Comparison of ENCODE assay signal across 7 mouse cellular contexts in genomic region chr1:168392500-168392853, GRCm38 (mm10). TPM values are rescaled to one million over a fixed set of nuclear protein-coding genes. Genes with fewer than 3 reads are reported as not detected.
DNase-seq lines count a peak whose midpoint lies in the region; ATAC-seq and TF ChIP-seq lines count a peak whose summit lies in the region.

No protein-coding gene starts in this region.

- 19% methylated on average over 5 of the region's 5 CpGs for WGBS in kidney, postnatal 0 days
- 21% methylated on average over 5 of the region's 5 CpGs for WGBS in embryonic facial prominence, embryonic 15.5 days
- WGBS in forebrain, postnatal 0 days: 23% methylated on average over 5 of the region's 5 CpGs

- H3K36me3 ChIP-seq in kidney, postnatal 0 days (ENCODE audit: insufficient read depth, low read length): 0 out of 2 replicates have a peak, but pooled peaks cover 3% of the 10 kb centered on the region
- H3K36me3 ChIP-seq in embryonic facial prominence, embryonic 15.5 days: 0 out of 2 replicates have a peak, but pooled peaks cover 5% of the 10 kb centered on the region
- peaks cover 17% of the 10 kb centered on the region for H3K36me3 ChIP-seq in forebrain, postnatal 0 days (ENCODE audit: insufficient read depth)
- H3K36me3 ChIP-seq in myocyte (ENCODE audit: control insufficient read depth, insufficient read depth): peaks cover 3% of the 10 kb centered on the region

- no peaks in the 10 kb centered on the region for H3K27me3 ChIP-seq in kidney, postnatal 0 days (ENCODE audit: insufficient read depth, low read length)
- H3K27me3 ChIP-seq in embryonic facial prominence, embryonic 15.5 days: no peaks in the 10 kb centered on the region
- H3K27me3 ChIP-seq in forebrain, postnatal 0 days (ENCODE audit: insufficient read depth, low read length): no peaks in the 10 kb centered on the region
- no peaks in the 10 kb centered on the region for H3K27me3 ChIP-seq in myocyte (ENCODE audit: control insufficient read depth, insufficient read depth, insufficient read length)

- peak; percentile 38; the same call in 1 of the 2 replicates for ATAC-seq in kidney, postnatal 0 days (replicated peaks; ENCODE audit: low FRiP score, low read depth)
- 0 out of 2 replicates have a peak, but pooled peaks have one; percentile 32 for ATAC-seq in embryonic facial prominence, embryonic 15.5 days (ENCODE audit: insufficient number of reproducible peaks, low FRiP score, low TSS enrichment, low read depth)
- no peak for ATAC-seq in forebrain, postnatal 0 days

- H3K27ac ChIP-seq in kidney, postnatal 0 days: peak overlapping the region; percentile 70
- peak overlapping the region; percentile 60 for H3K27ac ChIP-seq in embryonic facial prominence, embryonic 15.5 days (replicated peaks)
- peak overlapping the region; percentile 35; the same call in 1 of the 2 replicates for H3K27ac ChIP-seq in forebrain, postnatal 0 days (ENCODE audit: low read depth, low read length)

- H3K9ac ChIP-seq in kidney, postnatal 0 days (ENCODE audit: low read depth, low read length): no peak overlapping the region
- H3K9ac ChIP-seq in embryonic facial prominence, embryonic 15.5 days: no peak overlapping the region
- no peak overlapping the region for H3K9ac ChIP-seq in forebrain, postnatal 0 days

- TF ChIP-seq POLR2A in myocyte (IDR thresholded peaks at IDR 0.05; ENCODE audit: insufficient read length, low read depth): no peak

- no peak overlapping the region for H3K4me3 ChIP-seq in kidney, postnatal 0 days (replicated peaks; ENCODE audit: low read depth, low read length)
- 0 out of 2 replicates have a peak overlapping the region, but pooled peaks have one; percentile 9 for H3K4me3 ChIP-seq in embryonic facial prominence, embryonic 15.5 days (replicated peaks)
- H3K4me3 ChIP-seq in forebrain, postnatal 0 days (ENCODE audit: low read depth, low read length): no peak overlapping the region
- H3K4me3 ChIP-seq in myocyte: peak overlapping the region; percentile 7

- H3K4me2 ChIP-seq in kidney, postnatal 0 days (ENCODE audit: low read length): peak overlapping the region; percentile 44
- H3K4me2 ChIP-seq in embryonic facial prominence, embryonic 15.5 days (replicated peaks): peak overlapping the region; percentile 38
- H3K4me2 ChIP-seq in forebrain, postnatal 0 days (ENCODE audit: low read depth): 0 out of 2 replicates have a peak overlapping the region, but pooled peaks have one; percentile 13
- H3K4me2 ChIP-seq in myocyte (ENCODE audit: low read depth): peak overlapping the region; percentile 70

- peaks cover 23% of the 10 kb centered on the region for H3K79me2 ChIP-seq in myocyte (ENCODE audit: control insufficient read depth, insufficient read depth)

- no peak overlapping the region for H3ac ChIP-seq in myocyte (ENCODE audit: control insufficient read depth, insufficient read length)

- H3K9me3 ChIP-seq in kidney, postnatal 0 days (replicated peaks; ENCODE audit: low read length): no peaks in the 10 kb centered on the region
- H3K9me3 ChIP-seq in embryonic facial prominence, embryonic 15.5 days (replicated peaks): no peaks in the 10 kb centered on the region
- H3K9me3 ChIP-seq in forebrain, postnatal 0 days (ENCODE audit: low read length): no peaks in the 10 kb centered on the region

- no peak for DNase-seq in kidney, postnatal 0 days (ENCODE audit: low spot score)
- no peak for DNase-seq in kidney, postnatal 36 days
- DNase-seq in forebrain, postnatal 0 days: no peak
- no peak for DNase-seq in urinary bladder, postnatal 36 days (ENCODE audit: low spot score in 2 of 2)
- no peak for DNase-seq in natural killer cell, adult 2 months (ENCODE audit: low spot score in 2 of 2)

- no peak for TF ChIP-seq CTCF in kidney, postnatal 0 days (IDR thresholded peaks at IDR 0.05; ENCODE audit: low read depth)
- TF ChIP-seq CTCF in forebrain, postnatal 0 days (IDR thresholded peaks at IDR 0.05; ENCODE audit: low read depth): no peak

- peaks cover 46% of the 10 kb centered on the region for H3K4me1 ChIP-seq in kidney, postnatal 0 days (replicated peaks; ENCODE audit: insufficient read depth, low read length)
- peaks cover 48% of the 10 kb centered on the region for H3K4me1 ChIP-seq in embryonic facial prominence, embryonic 15.5 days
- peaks cover 20% of the 10 kb centered on the region for H3K4me1 ChIP-seq in forebrain, postnatal 0 days (ENCODE audit: insufficient read depth)

TF ChIP-seq in myocyte, 11 proteins besides CTCF, POLR2A, EP300 and RAD21:
- TF ChIP-seq CEBPB (IDR thresholded peaks at IDR 0.05; ENCODE audit: insufficient read depth, poor library complexity, severe bottlenecking): no peak
- TF ChIP-seq MAX (IDR thresholded peaks at IDR 0.05; ENCODE audit: low read depth): no peak
- TF ChIP-seq E2F4 (IDR thresholded peaks at IDR 0.05; ENCODE audit: insufficient read depth): no peak
- no peak for TF ChIP-seq TCF12 (IDR thresholded peaks at IDR 0.05; ENCODE audit: insufficient read depth, poor library complexity, severe bottlenecking)
- no peak for TF ChIP-seq TCF3 (IDR thresholded peaks at IDR 0.05; ENCODE audit: insufficient read length, low read depth)
- TF ChIP-seq MYOD1 (IDR thresholded peaks at IDR 0.05; ENCODE audit: control insufficient read depth in 1 of 3, insufficient read length in 2 of 3, low read depth in 2 of 3): no peak
- TF ChIP-seq SRF (IDR thresholded peaks at IDR 0.05; ENCODE audit: control insufficient read depth, insufficient read length, low read depth): no peak
- TF ChIP-seq POLR2AphosphoS2 (IDR thresholded peaks at IDR 0.05; ENCODE audit: insufficient read length, low read depth): no peak

RNA-seq across cellular contexts. Expression of gene Pbx1, which starts 39.6 kb away (rescaled TPM):
- polyA plus RNA-seq in kidney, postnatal 0 days (2015; fragmentation: Nextera tagmentation; extraction: Ambion mirVana): 55.7 and 59.4 TPM in 2 replicates
- polyA plus RNA-seq in embryonic facial prominence, embryonic 15.5 days (2015; fragmentation: Nextera tagmentation; extraction: Ambion mirVana): 29.5 and 33.3 TPM in 2 replicates
- total RNA-seq in forebrain, postnatal 0 days (2014; rRNA removed): 79.2 and 95.9 TPM in 2 replicates
- 52.6 and 60.5 TPM in 2 replicates for polyA plus RNA-seq in forebrain, postnatal 0 days (2015; fragmentation: Nextera tagmentation; extraction: Ambion mirVana)
- 11.4 TPM for polyA plus RNA-seq in myocyte (2012; fragmentation: generic; extraction: Trizol)

Comparison
In these comparisons a context has a peak if more than half of its experiments do, and no peak if none do; other contexts are left out.
1. H3K4me2 ChIP-seq: peak in every context shown above with its lines; median percentile 70 in myocyte; 44 in kidney, postnatal 0 days; 38 in embryonic facial prominence, embryonic 15.5 days; 13 in forebrain, postnatal 0 days.
2. H3K4me3 ChIP-seq: peak in embryonic facial prominence, embryonic 15.5 days (single experiment) and myocyte (single experiment); none in kidney, postnatal 0 days (single experiment) and forebrain, postnatal 0 days (single experiment).
3. Peak in every context shown above with its lines, with median percentiles within 50 percentile points of each other: H3K27ac ChIP-seq.